Mouse (Mus musculus): ENCODE results near the gene Hoxa4. TPM values are rescaled to one million over a fixed set of nuclear protein-coding genes. Genes with fewer than 3 reads are reported as not detected.

The Hoxa4 gene
- polyA plus RNA-seq, 1 experiment from 2014 or later, result 2.5 TPM

DNA sequence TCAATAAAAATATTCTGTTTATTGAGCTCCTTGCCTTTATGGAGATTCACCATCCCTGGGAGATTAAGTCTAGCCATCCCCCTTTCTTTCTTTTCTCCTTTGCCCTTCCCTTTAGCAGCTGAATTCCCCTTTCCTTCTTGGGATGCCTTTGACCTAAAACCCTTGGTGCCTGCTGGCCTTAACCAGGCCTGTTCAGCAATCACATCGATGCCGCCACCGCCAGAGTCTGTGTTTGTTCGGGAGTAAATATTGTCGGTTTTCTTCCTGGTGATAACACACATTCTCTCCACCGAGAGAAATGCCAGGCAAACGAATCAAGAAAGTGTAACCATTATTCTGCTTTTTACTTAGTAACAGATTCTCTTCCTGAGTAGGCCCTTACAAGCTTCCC is 46.6 kb upstream of the Hoxa4 start:
- DNase-seq (ENCODE audit: low spot score) (no peak), ATAC-seq (ENCODE audit: low FRiP score, low TSS enrichment) (no peak)
- no peak overlapping the region for H3K9ac ChIP-seq (ENCODE audit: low read length)
- H3K27ac ChIP-seq (replicated peaks), result no peak overlapping the region
- no peaks in the 10 kb centered on the region for H3K36me3 ChIP-seq (ENCODE audit: control insufficient read depth, insufficient read depth, low read length)
- no peak for TF ChIP-seq EP300 (optimal IDR thresholded peaks at IDR 0.05)
- no peak overlapping the region for H3K4me3 ChIP-seq (ENCODE audit: low read depth, low read length)
- 4% methylated on average over 7 of the region's 7 CpGs for WGBS
- no peak overlapping the region for H3K4me2 ChIP-seq (replicated peaks; ENCODE audit: low read depth)
- H3K27me3 ChIP-seq (ENCODE audit: control insufficient read depth, insufficient read depth, low read length), result peaks cover 65% of the 10 kb centered on the region
- no peaks in the 10 kb centered on the region for H3K4me1 ChIP-seq (replicated peaks; ENCODE audit: control insufficient read depth, insufficient read depth)
- H3K9me3 ChIP-seq (ENCODE audit: control insufficient read depth, low read length), result no peaks in the 10 kb centered on the region

DNA sequence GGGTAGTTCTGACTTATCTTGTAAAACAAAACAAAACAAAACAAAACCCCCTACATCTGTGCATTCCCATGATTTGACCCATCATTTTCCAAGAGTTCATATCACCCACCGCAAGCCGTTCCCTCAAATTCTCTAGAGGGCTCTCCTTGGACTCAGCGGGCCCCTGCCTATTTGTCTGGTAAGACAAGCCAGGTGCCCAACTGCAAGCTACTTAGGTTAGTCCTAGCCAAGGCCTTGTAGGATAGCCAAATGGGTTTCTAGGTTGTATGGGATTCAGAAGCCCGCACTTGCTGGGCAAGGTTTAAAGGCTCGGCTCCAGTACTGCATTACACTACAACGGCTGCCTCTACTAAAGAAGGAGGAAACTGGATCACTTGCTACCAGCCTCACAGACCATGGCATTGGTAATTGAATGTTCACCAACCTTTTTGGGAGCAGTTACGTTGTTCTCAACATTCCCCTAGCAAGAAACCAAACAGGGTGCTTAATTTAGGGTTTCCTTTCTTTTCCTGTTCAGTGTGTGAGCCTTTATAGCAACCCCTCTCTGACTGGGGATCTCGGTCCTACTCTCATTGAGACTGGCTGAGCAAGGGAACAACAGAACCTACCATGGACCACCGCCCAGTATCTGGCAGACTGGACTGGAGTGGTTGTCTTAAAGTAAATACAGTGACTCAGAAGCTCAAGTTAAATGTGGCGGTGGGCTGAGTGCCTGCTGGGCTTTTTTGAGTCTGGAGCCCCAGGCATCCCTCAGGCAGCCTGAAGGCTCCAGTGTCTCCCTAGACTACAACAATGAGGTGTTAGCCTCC is 46.0 kb upstream of the Hoxa4 start:
- H3K27me3 ChIP-seq (ENCODE audit: control insufficient read depth, insufficient read depth, low read length), result peaks cover 63% of the 10 kb centered on the region
- 13% methylated on average over 10 of the region's 10 CpGs for WGBS
- no peak overlapping the region for H3K9ac ChIP-seq (ENCODE audit: low read length)

GRCm38 (mm10) chr6:52236806-52237205 is 45.3 kb upstream of the Hoxa4 start:
- no peak overlapping the region for H3K9ac ChIP-seq (ENCODE audit: low read length)
- H3K36me3 ChIP-seq (ENCODE audit: control insufficient read depth, insufficient read depth, low read length), result no peaks in the 10 kb centered on the region
- H3K27me3 ChIP-seq (ENCODE audit: control insufficient read depth, insufficient read depth, low read length), result peaks cover 60% of the 10 kb centered on the region
- no peak for DNase-seq (ENCODE audit: low spot score)
- H3K4me2 ChIP-seq (replicated peaks; ENCODE audit: low read depth), result no peak overlapping the region
- 11% methylated on average over 3 of the region's 3 CpGs for WGBS
- no peak for ATAC-seq (ENCODE audit: low FRiP score, low TSS enrichment)
- TF ChIP-seq EP300 (optimal IDR thresholded peaks at IDR 0.05), result no peak
- TF ChIP-seq CTCF (IDR thresholded peaks at IDR 0.05; ENCODE audit: low read depth), result no peak
- H3K27ac ChIP-seq (replicated peaks), result no peak overlapping the region
- no peak overlapping the region for H3K4me3 ChIP-seq (ENCODE audit: low read depth, low read length)
- H3K9me3 ChIP-seq (ENCODE audit: control insufficient read depth, low read length), result no peaks in the 10 kb centered on the region
- H3K4me1 ChIP-seq (replicated peaks; ENCODE audit: control insufficient read depth, insufficient read depth), result no peaks in the 10 kb centered on the region

More for the DNA sequence above, 46.0 kb upstream of the Hoxa4 start:
- DNase-seq (ENCODE audit: low spot score) (no peak), ATAC-seq (ENCODE audit: low FRiP score, low TSS enrichment) (no peak)
- no peaks in the 10 kb centered on the region for H3K9me3 ChIP-seq (ENCODE audit: control insufficient read depth, low read length)
- TF ChIP-seq CTCF (IDR thresholded peaks at IDR 0.05; ENCODE audit: low read depth) (no peak), EP300 (optimal IDR thresholded peaks at IDR 0.05) (no peak)
- H3K27ac ChIP-seq (replicated peaks), result no peak overlapping the region
- no peaks in the 10 kb centered on the region for H3K36me3 ChIP-seq (ENCODE audit: control insufficient read depth, insufficient read depth, low read length)
- no peaks in the 10 kb centered on the region for H3K4me1 ChIP-seq (replicated peaks; ENCODE audit: control insufficient read depth, insufficient read depth)
- H3K4me2 ChIP-seq (replicated peaks; ENCODE audit: low read depth), result no peak overlapping the region
- H3K4me3 ChIP-seq (ENCODE audit: low read depth, low read length), result no peak overlapping the region

- Histone ChIP-seq H3K4me1 (replicated peaks; ENCODE audit: control insufficient read depth, insufficient read depth) (no peaks in the 10 kb centered on the region), H3K36me3 (ENCODE audit: control insufficient read depth, insufficient read depth, low read length) (no peaks in the 10 kb centered on the region), H3K27ac (replicated peaks) (no peak overlapping the region), H3K9ac (ENCODE audit: low read length) (no peak overlapping the region), H3K27me3 (ENCODE audit: control insufficient read depth, insufficient read depth, low read length) (peaks cover 55% of the 10 kb centered on the region), H3K4me2 (replicated peaks; ENCODE audit: low read depth) (no peak overlapping the region), H3K9me3 (ENCODE audit: control insufficient read depth, low read length) (no peaks in the 10 kb centered on the region), H3K4me3 (ENCODE audit: low read depth, low read length) (no peak overlapping the region)
- 20% methylated on average over 6 of the region's 6 CpGs for WGBS
- TF ChIP-seq EP300 (optimal IDR thresholded peaks at IDR 0.05) (no peak), CTCF (IDR thresholded peaks at IDR 0.05; ENCODE audit: low read depth) (no peak)
- ATAC-seq (ENCODE audit: low FRiP score, low TSS enrichment), result no peak
- DNase-seq (ENCODE audit: low spot score), result no peak
Observed at GRCm38 (mm10) chr6:52235866-52236265, 44.3 kb upstream of the Hoxa4 start.

- Histone ChIP-seq H3K27ac (replicated peaks) (no peak overlapping the region), H3K27me3 (ENCODE audit: control insufficient read depth, insufficient read depth, low read length) (peaks cover 54% of the 10 kb centered on the region), H3K9me3 (ENCODE audit: control insufficient read depth, low read length) (no peaks in the 10 kb centered on the region), H3K4me3 (ENCODE audit: low read depth, low read length) (no peak overlapping the region), H3K4me2 (replicated peaks; ENCODE audit: low read depth) (no peak overlapping the region), H3K36me3 (ENCODE audit: control insufficient read depth, insufficient read depth, low read length) (no peaks in the 10 kb centered on the region), H3K9ac (ENCODE audit: low read length) (no peak overlapping the region), H3K4me1 (replicated peaks; ENCODE audit: control insufficient read depth, insufficient read depth) (no peaks in the 10 kb centered on the region)
- DNase-seq (ENCODE audit: low spot score) (no peak), ATAC-seq (ENCODE audit: low FRiP score, low TSS enrichment) (no peak)
- TF ChIP-seq CTCF (IDR thresholded peaks at IDR 0.05; ENCODE audit: low read depth) (no peak), EP300 (optimal IDR thresholded peaks at IDR 0.05) (no peak)
- WGBS, result 32% methylated on average over 9 of the region's 9 CpGs
Observed at GRCm38 (mm10) chr6:52235267-52235666, 43.7 kb upstream of the Hoxa4 start.

DNA sequence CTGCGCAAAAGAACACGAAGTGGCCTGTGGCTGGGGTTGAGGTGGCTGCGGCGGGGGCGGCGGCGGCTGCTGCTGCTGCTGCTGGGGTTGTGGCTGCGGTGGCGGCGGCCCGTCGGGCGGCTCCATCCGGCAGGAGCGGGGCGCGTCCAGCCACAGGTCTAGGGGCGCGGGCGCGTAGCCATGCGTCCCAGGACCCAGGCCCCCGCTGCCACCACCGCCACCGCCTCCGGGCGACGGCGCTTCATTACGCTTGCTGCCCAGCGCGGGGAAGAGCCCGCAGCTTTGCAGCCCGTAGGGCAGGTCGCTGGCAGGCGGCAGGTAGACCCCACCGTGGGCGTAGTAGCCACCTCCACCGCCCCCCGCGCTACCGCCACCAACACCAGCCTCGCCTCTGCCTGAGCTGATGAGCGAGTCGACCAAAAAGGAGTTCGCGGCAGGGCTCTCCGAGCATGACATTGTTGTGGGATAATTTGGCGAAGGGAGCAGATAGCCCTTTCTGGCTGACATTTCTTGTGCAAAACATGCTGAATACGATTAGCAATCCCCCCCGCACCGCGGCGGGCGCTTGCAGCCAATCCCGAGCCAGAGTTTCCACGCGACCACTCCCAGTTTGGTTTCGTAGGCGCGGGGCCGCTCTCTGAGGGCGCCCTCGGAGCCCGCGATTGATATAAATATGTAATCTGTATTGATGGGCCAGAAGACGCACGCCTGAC is 43.0 kb upstream of the Hoxa4 start:
- Histone ChIP-seq H3K9me3 (ENCODE audit: control insufficient read depth, low read length) (no peaks in the 10 kb centered on the region), H3K36me3 (ENCODE audit: control insufficient read depth, insufficient read depth, low read length) (no peaks in the 10 kb centered on the region), H3K27me3 (ENCODE audit: control insufficient read depth, insufficient read depth, low read length) (peaks cover 51% of the 10 kb centered on the region), H3K4me1 (replicated peaks; ENCODE audit: control insufficient read depth, insufficient read depth) (no peaks in the 10 kb centered on the region), H3K27ac (replicated peaks) (no peak overlapping the region), H3K4me3 (ENCODE audit: low read depth, low read length) (no peak overlapping the region), H3K4me2 (replicated peaks; ENCODE audit: low read depth) (no peak overlapping the region), H3K9ac (ENCODE audit: low read length) (no peak overlapping the region)
- DNase-seq (ENCODE audit: low spot score), result no peak
- no peak for ATAC-seq (ENCODE audit: low FRiP score, low TSS enrichment)
- 2% methylated on average over 55 of the region's 68 CpGs for WGBS
- TF ChIP-seq EP300 (optimal IDR thresholded peaks at IDR 0.05) (no peak), CTCF (IDR thresholded peaks at IDR 0.05; ENCODE audit: low read depth) (no peak)

All from stomach, postnatal 0 days (tissue).